In the genomic region with DNA sequence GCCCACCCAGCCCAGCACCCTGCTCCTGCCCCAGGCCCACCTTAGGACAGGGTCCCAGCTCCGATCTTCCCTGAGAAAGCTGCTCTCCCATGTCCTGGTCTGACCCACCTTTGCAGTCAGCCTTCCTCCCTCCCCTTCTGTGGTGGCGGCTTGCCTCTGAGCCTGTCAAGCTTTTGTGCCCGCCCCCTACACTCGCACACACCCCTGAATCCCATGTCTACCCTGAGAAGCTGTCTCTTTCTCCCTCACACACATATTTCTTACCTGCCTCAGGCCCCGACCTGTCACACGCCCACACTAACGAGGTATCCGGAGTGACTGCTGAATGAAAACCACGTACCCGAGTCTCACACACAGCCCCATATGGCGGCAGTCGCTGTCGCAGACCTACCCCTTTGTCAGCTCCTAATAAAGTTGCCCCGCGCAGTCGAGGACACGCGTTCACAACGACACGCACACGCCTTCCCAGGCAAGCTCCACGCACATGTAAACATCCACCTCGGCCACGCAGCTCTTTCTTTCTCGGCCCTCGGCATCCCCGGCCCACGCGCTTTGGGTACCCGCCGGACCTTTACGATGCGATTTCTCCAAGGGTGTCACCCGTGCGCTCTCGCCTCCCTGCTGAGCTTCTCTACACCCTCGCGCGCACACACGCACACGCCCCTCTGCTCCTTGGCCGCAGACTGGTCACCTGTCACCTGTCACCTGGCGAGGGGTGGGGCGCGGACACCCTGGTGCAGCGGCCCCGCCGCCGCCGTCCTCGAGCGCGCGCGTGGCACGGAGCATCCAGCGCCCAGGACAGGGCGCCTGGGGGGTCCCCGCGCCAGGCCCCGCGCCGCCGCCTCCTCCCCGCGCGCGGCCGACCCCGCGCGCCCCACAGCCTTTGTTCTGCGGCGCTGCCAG, we compare ENCODE assay signal across 8 mouse cellular contexts. TPM values are rescaled to one million over a fixed set of nuclear protein-coding genes. Genes with fewer than 3 reads are reported as not detected.
DNase-seq lines count a peak whose midpoint lies in the region; ATAC-seq and TF ChIP-seq lines count a peak whose summit lies in the region.

No protein-coding gene starts in this region.

- peaks cover 62% of the 10 kb centered on the region for H3K27me3 ChIP-seq in E14TG2a.4 (ENCODE audit: insufficient read depth, low read length)
- 0 out of 2 replicates have a peak, but pooled peaks cover 5% of the 10 kb centered on the region for H3K27me3 ChIP-seq in hindbrain, embryonic 12.5 days
- peaks cover 81% of the 10 kb centered on the region for H3K27me3 ChIP-seq in liver, embryonic 15.5 days

- peak overlapping the region; percentile 86 for H3K4me2 ChIP-seq in hindbrain, embryonic 12.5 days (replicated peaks)
- peak overlapping the region; percentile 73 for H3K4me2 ChIP-seq in liver, embryonic 15.5 days

- peaks cover 11% of the 10 kb centered on the region for H3K36me3 ChIP-seq in E14TG2a.4 (ENCODE audit: insufficient read depth, low read length)
- no peaks in the 10 kb centered on the region for H3K36me3 ChIP-seq in hindbrain, embryonic 12.5 days
- H3K36me3 ChIP-seq in liver, embryonic 15.5 days (replicated peaks), result no peaks in the 10 kb centered on the region

- peak; percentile 34 for DNase-seq in gastrocnemius, postnatal 10 days
- DNase-seq in gastrocnemius, postnatal 36 days, result no peak
- peak; percentile 61 for DNase-seq in embryo, embryonic 10 days (ENCODE audit: low spot score)
- DNase-seq in right cerebral cortex, postnatal 10 days (ENCODE audit: low spot score in 2 of 2), result peak; percentile 65 to 75
- no peak for DNase-seq in ovary, postnatal 10 days (ENCODE audit: low spot score)

- peak overlapping the region; percentile 97 for H3K9ac ChIP-seq in hindbrain, embryonic 12.5 days
- H3K9ac ChIP-seq in liver, embryonic 15.5 days, result no peak overlapping the region

- ATAC-seq in hindbrain, embryonic 12.5 days (ENCODE audit: low FRiP score), result peak; percentile 35
- no peak for ATAC-seq in liver, embryonic 15.5 days (ENCODE audit: insufficient read depth)

- intact Hi-C loops in gastrocnemius, postnatal 36 days (cut with DNase I), result no loop called here

- H3K4me1 ChIP-seq in E14TG2a.4 (replicated peaks; ENCODE audit: low read depth, low read length), result peaks cover 9% of the 10 kb centered on the region; the same call in 1 of the 2 replicates
- H3K4me1 ChIP-seq in hindbrain, embryonic 12.5 days, result peaks cover 46% of the 10 kb centered on the region
- H3K4me1 ChIP-seq in liver, embryonic 15.5 days (replicated peaks), result peaks cover 11% of the 10 kb centered on the region

- whole genome bisulfite sequencing in hindbrain, embryonic 12.5 days, result 2% methylated on average over 73 of the region's 74 CpGs
- 7% methylated on average over 72 of the region's 74 CpGs for WGBS in liver, embryonic 15.5 days (ENCODE audit: insufficient replicate concordance)

- peak overlapping the region; percentile 94 for H3K27ac ChIP-seq in hindbrain, embryonic 12.5 days
- no peak overlapping the region for H3K27ac ChIP-seq in liver, embryonic 15.5 days (replicated peaks)

- 0 out of 2 replicates have a peak, but pooled peaks cover 2% of the 10 kb centered on the region for H3K9me3 ChIP-seq in E14TG2a.4 (ENCODE audit: low read length)
- no peaks in the 10 kb centered on the region for H3K9me3 ChIP-seq in hindbrain, embryonic 12.5 days (replicated peaks)
- no peaks in the 10 kb centered on the region for H3K9me3 ChIP-seq in liver, embryonic 15.5 days (replicated peaks)

- H3K4me3 ChIP-seq in E14TG2a.4 (replicated peaks; ENCODE audit: low read length), result peak overlapping the region; percentile 85
- H3K4me3 ChIP-seq in hindbrain, embryonic 12.5 days, result peak overlapping the region; percentile 89
- H3K4me3 ChIP-seq in liver, embryonic 15.5 days (replicated peaks), result peak overlapping the region; percentile 53

- TF ChIP-seq CTCF in E14TG2a.4 (conservative IDR thresholded peaks at IDR 0.05; ENCODE audit: low read length), result no peak

RNA-seq across cellular contexts. Expression of a gene that starts 0.6 kb away (rescaled TPM):
- 10 to 100 TPM; 69.0 to 70.3 TPM for total RNA-seq in gastrocnemius, postnatal 10 days (2021)
- total RNA-seq in gastrocnemius, postnatal 36 days (2021), result 10 to 100 TPM; 45.1 to 50.5 TPM
- polyA plus RNA-seq in hindbrain, embryonic 12.5 days (2016; fragmentation: Nextera tagmentation; extraction: Ambion mirVana), result 386 and 391 TPM in 2 replicates
- polyA plus RNA-seq in liver, embryonic 15.5 days (2015; fragmentation: Nextera tagmentation; extraction: Ambion mirVana), result 1.7 and 1.8 TPM in 2 replicates

RNA-seq across cellular contexts. Expression of a gene that starts 24.4 kb away (rescaled TPM):
- 10 to 100 TPM; 15.5 to 23.7 TPM for total RNA-seq in gastrocnemius, postnatal 10 days (2021)
- 1 to 10 TPM; 4.2 to 5.6 TPM for total RNA-seq in gastrocnemius, postnatal 36 days (2021)
- 119 and 130 TPM in 2 replicates for polyA plus RNA-seq in hindbrain, embryonic 12.5 days (2016; fragmentation: Nextera tagmentation; extraction: Ambion mirVana)
- polyA plus RNA-seq in liver, embryonic 15.5 days (2015; fragmentation: Nextera tagmentation; extraction: Ambion mirVana), result 147 and 155 TPM in 2 replicates

RNA-seq across cellular contexts. Expression of a gene that starts 27.8 kb away (rescaled TPM):
- total RNA-seq in gastrocnemius, postnatal 10 days (2021), result 10 to 100 TPM; 21.4 to 34.4 TPM
- total RNA-seq in gastrocnemius, postnatal 36 days (2021), result 10 to 100 TPM; 24.4 to 27.4 TPM
- polyA plus RNA-seq in hindbrain, embryonic 12.5 days (2016; fragmentation: Nextera tagmentation; extraction: Ambion mirVana), result 67.3 and 76.0 TPM in 2 replicates
- 54.9 and 66.4 TPM in 2 replicates for polyA plus RNA-seq in liver, embryonic 15.5 days (2015; fragmentation: Nextera tagmentation; extraction: Ambion mirVana)

RNA-seq across cellular contexts. Expression of a gene that starts 32.4 kb away (rescaled TPM):
- 10 to 100 TPM; 15.6 to 17.9 TPM for total RNA-seq in gastrocnemius, postnatal 10 days (2021)
- total RNA-seq in gastrocnemius, postnatal 36 days (2021), result 10 to 100 TPM; 19.2 to 21.0 TPM
- polyA plus RNA-seq in hindbrain, embryonic 12.5 days (2016; fragmentation: Nextera tagmentation; extraction: Ambion mirVana), result 32.1 and 36.1 TPM in 2 replicates
- 57.7 and 66.9 TPM in 2 replicates for polyA plus RNA-seq in liver, embryonic 15.5 days (2015; fragmentation: Nextera tagmentation; extraction: Ambion mirVana)

Comparison
In these comparisons a context has a peak if more than half of its experiments do, and no peak if none do; other contexts are left out.
1. DNase-seq: peak in gastrocnemius, postnatal 10 days (single experiment), embryo, embryonic 10 days (single experiment) and right cerebral cortex, postnatal 10 days (2 of 2); none in gastrocnemius, postnatal 36 days (0 of 2) and ovary, postnatal 10 days (single experiment).
2. Peak in every context shown above with its lines, with median percentiles within 50 percentile points of each other: H3K4me3 ChIP-seq.